Mouse (Mus musculus) gastrocnemius, postnatal 4 days (tissue): Measurements from ENCODE around the gene Myo1e. TPM values are rescaled to one million over a fixed set of nuclear protein-coding genes. Genes with fewer than 3 reads are reported as not detected.

ENCODE experiments used
- DNase-seq, 2 experiments: peaks; one replicate each; pipeline ENCODE4 v3.0.0; 2021 to 2022; ENCODE audit warnings: low spot score in 2 of 2, mixed read lengths in 2 of 2
- long read RNA-seq, 2 experiments: library from polyadenylated mRNA; stranded (forward); transcript quantifications; one replicate each; pipeline ENCODE4 v2.0.0; 2021
- total RNA-seq, 2 experiments: library from RNA; stranded (reverse); gene quantifications; 2 replicates each; pipeline ENCODE4 v1.2.3; 2021

The Myo1e gene
- 10 to 100 TPM; 27.9 to 34.7 TPM for total RNA-seq
- long read RNA-seq, experiment 1, full-length matches to known transcripts = 19 of 42 reads
- long read RNA-seq, experiment 1, partial matches to known transcripts = 17 of 42 reads
- long read RNA-seq, experiment 1, other reads (novel, unspliced or antisense) = 6 of 42 reads
- long read RNA-seq, experiment 2, full-length matches to known transcripts = 30 of 47 reads
- long read RNA-seq, experiment 2, partial matches to known transcripts = 12 of 47 reads
- long read RNA-seq, experiment 2, other reads (novel, unspliced or antisense) = 5 of 47 reads

DNA sequence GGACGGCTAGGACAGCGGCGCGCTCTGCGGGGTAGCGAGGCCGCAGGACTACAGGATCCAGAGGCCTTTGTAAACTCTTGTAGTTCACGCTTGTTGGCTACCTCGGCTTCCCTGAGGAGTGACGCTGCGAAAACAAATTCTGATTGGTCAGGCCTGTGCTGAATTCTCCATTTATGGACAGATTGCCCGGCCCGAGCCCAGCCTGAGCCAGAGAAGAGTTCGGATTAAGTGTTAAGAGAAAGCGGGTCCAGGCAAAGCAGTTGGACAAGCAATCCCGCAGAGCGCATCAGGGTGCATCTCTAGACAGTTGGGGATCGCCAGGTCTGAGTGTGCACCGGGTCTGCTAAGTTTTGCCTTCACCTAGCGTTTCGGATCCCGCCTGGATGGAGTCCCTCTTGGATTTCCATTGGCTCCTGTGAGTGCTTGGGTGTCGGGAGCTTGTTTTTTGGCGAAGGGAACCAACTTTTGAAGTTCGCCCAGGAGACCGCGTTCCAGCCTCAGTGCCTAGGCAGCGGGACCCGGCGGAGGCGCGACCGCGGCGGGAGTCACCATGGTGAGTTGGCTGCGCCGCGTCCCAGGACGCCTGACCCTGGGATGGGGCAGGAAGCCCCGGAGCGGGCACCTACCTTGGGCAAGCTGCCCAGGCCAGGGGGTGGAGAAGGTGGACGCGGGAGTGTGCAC is at the start of gene Myo1e:
Gene Myo1e, plus strand, starts transcription at position 200 of the 681 bp plus-strand sequence.
- peak; percentile 72 to 86 for DNase-seq

DNA sequence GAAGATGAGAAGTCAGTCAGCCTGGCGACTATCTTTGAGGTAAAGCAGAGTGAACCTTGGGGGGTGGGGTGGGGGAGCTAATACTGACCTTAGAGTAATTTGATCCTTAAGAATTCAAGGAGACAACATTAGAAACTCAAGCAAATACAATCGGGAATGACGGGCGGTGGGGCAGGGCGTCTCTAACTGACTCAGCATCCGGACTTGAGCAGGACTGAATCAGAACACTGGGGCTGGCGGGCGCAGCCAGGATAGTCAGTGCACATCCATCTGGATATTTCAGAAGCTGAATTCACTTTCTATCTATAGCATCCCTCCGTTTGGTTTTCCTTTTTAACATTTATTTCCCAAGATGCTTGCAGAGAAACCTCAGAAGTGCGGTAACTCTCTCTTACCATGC is 47.1 kb upstream of the Myo1e start:
- DNase-seq = no peak

DNA sequence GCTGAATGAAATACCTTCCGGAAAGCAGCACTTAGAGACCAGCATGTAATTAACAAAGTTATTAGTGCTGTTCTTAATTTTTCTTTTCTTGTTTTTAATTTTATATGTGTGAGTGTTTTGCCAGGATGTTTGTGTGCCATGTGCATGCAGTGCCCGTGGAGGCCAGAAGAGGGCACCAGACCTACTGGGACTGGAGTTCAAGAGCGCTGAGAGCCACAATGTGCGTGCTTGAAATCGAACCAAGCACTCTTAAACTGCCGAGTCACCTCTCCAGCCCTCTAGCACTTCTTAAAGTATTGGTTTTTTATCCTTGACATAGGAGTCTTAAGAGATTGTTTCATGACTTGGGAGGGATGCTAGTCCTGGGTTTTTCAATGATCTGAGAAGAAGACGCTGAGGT is 38.2 kb upstream of the Myo1e start:
- no peak for DNase-seq

DNA sequence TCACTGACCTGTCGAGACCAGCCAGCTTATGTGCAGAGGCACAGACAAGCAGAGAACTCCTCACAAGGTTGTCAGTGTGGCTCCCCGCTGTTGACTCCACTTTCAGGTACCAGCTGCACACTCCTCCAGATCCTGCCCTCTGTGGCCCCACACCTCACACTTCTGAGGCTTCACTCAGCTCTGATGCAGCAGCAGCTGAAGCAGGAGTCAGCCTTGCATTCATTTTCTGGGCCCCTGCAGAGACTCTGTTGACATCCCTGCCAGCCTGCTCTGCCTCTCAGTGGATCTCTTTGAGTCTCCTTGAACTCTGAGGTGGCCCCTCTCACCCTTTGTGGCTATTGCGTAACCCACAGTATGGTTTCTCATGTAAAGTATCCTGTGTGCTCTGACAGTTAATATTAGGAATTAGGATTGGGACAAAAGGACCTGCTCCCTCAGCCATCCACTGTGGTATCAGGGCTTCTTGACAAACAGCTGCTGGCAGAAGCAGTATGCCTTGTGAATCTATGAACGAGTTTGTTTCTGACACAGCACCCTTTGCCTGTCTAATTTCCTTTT is 32.8 kb upstream of the Myo1e start:
- DNase-seq = no peak

DNA sequence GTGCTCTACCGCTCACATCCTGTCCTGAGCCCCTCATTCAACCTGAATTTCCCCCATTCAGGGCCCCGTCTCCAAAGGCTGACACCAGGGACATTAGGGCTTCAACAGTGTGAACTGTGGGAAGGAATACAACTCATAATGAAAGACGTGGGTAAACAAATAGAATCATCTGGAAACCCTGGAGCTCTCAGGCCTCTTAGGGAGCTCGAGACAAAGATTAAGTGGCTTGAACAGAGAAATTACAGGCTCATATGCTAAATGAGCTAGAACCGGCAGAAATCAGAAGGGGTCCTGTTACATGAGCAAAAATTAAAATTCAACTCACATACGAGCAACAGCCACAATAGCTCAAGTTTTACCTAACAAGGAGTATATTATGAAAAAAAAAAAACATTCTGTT is 32.3 kb upstream of the Myo1e start:
- DNase-seq = no peak

DNA sequence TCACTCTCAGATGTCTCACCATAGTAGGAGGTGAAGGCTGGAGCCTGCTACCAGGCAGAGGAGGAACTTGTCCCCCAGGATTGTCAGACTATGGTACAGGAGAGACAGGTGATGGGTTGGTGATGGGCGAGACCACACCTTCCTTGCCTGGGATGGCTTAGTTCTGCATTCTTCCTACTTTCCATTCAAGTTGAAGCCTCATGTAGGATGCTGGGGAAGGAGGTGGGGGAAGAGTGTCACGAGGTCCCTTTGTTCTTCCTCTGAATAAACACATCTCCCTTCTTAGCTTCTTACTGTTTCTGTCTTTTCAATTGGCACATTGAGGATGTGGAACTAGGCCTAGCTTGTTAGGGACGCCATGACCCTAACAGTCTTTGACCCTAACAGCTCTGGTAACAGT is 30.9 kb upstream of the Myo1e start:
- DNase-seq = no peak

DNA sequence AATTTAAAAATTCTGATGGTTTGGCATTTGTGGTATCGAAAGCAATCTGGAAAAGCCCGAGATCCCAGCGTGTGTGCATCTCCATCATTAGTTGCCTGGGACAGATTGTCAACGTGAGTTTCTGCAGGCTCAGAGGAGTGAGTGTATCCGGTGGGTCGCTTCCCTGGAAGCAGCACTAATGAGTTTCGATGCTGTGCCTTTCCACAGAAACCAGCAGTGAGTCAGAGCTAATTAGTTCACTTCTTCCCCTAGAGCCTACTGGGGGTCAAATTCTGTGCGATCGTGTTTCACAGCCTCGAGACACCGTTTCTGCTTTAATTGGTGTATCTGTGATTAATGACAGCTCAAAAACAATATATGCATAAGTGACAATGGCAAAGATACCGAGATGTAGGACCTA is 25.4 kb upstream of the Myo1e start:
- no peak for DNase-seq

DNA sequence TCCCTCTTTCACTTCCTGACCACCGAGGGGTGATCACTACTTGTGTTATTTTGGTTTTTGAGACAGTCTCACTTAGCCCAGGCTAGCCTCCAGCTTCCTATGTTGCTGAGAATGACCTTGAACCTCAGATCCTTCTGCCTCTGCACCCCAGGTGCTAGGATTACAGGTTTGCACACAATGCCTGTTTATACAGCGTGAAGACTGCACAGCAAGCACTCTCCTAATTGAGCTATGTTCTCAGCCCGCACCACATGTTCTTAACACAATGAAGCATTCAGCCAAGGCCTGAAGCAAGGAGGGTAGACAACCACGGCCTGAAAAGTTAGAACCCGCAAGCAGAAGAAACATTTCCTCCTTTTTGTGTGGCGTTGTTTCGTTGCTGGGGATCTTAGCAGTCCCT is 24.5 kb upstream of the Myo1e start:
- DNase-seq = no peak

DNA sequence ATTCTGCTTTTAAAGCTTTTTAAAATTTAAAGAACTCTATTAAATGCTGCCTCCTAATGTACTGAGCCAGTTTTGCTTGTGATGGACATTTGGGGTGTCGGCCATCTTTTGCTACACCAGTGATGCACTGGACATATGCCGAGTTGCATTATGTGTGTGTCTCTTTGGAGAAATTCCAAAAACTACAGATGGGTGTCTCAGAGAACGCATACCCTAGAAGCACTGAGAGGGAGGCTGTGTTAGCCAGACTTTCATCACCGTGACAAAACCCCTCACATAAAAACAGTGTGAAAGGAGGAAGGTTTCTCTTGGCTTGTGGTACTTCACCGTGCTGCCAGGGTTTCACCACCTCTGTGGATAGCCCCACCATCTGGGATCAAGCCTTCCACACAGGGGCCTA is 14.8 kb upstream of the Myo1e start:
- no peak for DNase-seq

DNA sequence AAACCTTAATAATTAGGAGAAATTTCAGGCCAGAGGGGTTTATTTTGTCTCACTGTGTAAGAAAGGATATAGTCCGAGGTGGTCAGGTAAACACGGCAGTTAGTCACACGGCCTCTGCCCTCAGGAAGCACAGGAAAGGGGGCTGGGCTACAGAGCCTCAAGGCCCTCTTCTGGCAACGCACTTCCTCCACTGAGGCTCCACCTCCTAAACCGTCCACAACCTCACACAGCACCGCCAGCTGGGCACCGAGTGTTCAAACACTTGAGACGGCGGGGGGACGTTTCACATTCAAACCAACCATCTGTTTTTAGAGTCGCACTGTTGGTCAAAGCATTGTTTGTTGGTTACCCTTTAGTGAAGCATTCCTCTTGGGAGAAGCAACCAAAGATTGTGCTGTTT is 12.5 kb upstream of the Myo1e start:
- DNase-seq = no peak

DNA sequence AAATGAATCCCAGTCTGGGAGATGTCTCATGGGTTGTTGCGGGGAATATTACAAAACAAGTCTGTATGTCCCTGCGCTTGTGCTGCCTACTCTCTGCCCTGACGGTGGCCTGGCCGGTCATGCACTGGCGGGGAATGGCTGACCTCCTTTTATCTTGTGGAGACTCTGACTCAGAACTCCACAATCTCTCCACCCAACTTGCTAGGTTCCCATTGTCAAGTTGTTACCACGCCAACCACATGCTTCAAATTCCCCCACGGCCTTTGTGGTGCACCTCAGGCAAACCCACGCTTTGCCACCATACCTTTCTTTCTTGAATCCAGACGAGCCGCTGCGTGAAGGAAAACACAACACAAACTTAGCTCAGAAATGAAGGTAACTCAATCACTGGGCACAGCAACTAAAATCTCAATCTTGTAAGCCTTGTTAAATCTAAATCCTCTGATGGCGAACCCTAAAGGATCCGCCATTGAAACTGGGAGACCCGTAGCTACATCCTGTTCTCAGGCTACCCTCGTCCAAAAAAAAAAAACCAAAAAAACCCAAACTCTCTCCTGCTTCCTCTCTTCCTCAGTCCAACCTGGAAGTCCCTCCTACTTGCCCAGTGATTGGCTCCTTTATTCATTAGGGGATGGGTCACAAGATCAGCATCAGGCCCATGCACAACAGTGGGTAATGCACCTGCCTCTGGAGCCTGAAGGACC is 10.0 kb upstream of the Myo1e start:
- DNase-seq = no peak

DNA sequence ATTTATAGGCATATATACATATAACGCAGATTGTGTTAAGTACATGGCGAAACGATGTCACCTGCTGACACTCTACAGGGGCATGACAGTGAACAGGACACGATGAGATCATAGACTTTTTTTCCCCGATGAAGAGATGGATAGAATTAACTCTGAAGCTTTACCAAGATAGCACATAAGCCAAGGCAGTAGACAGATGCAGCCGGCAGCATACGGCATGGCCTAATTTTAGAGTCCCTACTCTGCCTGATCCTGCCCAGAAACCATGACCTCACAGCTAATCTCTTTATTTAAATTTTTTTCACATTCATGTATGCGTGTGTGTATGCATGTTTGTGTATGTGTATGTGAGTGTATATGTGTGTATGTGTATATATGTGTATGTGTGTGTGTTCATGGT is 9.2 kb upstream of the Myo1e start:
- no peak for DNase-seq

DNA sequence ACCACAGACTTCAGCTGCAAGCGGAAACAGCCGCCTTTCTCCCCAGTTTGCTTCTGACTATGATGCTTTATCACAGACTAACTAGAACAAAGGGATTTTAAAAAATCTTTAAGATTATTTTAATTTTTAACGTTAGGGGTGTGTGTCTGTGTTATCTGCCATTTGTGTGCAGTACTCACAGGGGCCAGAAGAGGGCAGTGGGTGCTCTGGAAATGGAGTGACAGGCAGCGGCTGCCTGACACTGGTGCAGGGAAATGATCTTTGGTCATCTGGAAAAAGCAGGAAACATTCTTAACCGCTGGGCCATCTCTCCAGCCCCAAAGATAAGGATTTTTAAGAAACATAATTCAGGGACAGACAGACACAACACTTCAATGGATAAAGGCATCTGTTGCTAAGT is 4.4 kb upstream of the Myo1e start:
- DNase-seq = peak in 1 of 2 experiments; percentile 38

DNA sequence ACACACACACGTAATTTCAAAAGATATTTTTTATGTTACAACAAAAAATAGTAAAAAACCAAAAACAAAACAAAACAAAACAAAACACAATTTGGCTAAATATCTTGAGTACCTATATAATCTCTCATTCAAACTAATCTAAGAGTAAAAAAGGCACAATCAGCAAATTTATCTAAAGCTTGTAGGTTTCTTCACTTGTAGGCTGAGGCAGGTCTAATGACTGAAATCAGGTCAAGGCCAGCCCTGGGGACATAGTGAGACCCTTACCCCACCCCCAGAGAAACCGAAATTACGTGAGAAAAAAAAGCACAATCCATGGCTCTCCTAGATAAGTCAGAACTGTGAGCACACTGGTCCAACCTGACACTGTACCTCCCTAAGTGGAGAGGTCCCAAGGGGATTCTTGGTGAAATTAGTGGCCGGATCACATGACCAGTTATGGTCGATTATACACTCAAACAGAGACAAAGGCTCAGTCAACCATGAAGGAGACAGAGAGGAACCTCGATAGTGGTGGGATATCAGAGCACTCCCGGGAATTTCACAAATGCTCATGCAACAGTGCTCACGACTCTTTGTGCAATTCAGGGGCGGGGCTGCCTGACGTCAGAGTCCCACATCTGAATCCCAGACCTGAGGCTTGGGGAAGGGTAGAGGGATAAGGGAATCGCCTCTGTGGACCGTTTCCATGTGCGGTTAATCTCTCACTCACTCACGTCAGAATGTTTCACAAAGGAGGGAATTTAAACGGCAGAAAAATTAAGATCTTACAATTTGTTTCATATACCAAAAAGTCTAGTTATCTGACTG is 3.7 kb upstream of the Myo1e start:
- DNase-seq = no peak

DNA sequence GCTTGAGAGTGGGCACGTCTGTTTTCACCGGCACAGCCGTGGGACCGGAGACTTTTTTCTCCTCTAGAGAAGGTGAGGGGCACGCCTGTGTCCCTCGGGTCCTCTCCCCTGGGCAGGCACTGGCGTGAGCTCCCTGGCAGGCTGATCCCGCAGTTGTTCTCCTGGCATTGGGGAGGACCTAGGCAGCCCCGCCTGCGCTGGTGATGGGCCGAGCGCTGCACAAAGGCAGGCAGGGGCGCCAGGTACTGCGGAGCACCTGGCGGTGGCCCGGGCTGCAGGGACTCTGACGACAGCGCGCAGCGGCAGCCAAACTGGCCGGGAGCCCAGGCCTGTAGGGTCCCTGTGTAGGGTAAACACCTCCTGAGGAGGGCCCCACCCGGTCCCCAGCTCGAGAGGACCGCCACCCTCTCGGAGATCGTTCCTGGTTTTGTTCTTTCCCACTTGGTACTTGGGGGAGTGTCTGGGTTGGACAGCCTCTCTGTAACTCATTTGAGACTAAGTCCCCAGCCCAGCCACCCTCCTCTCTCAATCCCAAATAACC is 901 bp downstream of the Myo1e start:
- DNase-seq = peak; percentile 47 to 51

DNA sequence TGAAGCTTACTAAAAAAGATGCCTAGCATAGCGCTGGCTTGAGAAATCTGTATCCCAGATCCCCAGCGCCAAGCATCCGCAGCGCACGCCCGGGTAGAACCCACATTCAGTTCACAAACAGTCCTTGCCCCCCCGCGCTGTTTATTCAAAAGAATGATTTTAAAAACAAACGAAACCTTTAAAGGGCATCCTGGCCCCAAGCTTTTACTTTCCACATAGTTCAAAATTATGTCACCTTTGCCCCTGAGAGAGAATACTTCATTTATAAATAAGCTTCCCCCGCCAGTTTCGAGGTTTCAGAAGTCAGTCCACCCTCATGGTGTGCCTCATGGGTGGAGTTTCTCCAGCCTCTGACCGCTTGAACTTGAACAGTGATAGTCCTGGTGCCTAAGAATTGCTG is 1.6 kb downstream of the Myo1e start:
- DNase-seq = no peak

DNA sequence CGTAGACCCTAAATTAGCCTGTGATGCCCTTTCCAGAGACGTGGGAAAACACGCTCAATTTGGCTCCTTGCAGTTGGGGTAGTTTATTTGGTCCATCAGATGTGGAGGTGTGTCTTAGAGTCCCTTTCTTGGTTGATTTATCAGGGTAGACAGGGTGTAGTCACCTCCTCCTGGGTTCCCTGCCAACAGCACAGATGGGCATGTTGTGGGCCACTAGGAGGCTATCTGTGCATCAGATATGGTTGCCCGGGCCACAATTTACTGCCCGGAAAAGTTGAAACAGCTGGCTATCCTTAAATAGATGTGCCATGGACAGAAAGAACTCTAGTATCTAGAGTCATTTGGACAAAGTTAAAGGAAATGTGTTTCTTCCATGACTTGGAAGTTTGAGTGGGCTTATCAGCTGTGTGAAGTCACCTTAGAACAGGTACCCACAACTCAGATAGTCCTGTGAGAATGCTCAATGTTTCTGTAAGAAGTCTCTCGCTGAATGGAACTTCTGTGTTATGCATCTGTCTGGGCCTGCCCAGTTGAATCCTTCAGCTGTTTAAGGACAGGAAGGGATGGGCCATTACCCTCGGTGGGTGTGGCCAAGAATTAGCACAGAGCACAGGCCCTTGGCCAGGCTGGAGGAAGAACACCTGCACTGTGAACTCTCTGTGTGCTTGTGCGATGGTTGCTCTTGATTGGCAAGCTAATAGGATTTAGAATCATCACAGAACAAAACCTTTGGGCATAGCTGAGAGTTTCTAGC is 2.3 kb downstream of the Myo1e start:
- DNase-seq = peak in 1 of 2 experiments; percentile 45

DNA sequence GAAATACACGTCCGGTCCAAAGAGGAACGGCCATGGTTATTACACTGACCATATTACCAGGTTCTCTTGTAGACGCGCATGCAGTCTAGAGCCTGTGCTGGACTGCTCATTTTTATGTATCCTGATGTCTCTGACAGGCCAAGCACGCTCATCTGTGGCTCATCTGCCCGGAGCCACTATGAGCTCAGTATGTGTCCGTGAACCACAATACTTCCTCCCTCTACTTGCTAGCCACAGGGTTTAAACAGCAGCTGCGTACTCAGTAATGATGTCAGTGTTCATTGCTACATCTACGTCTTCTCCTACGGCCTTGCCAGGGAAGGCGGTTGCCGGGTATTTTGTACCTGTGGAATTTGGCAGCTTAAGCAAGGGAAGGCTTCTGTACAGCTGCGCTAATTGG is 4.5 kb downstream of the Myo1e start:
- DNase-seq = no peak

DNA sequence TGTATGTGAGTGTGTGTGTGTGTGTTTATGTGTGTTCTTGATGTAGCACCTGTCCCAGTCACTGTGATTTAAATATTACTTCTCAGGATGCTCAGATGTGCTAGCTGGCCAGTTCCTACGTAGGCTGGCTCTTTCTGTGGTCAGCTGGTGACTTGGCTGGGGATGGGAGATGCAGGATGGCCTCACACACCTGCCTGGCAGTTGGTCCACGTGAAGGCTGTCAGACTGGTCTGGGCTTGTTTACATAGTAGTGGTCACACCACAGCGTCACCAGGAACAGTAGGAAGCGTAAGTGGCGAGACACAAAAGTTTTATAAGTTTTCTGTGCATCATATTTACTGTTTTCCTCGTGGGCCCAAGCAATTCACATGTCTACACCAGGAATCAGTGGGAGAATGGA is 9.4 kb downstream of the Myo1e start:
- DNase-seq = no peak

DNA sequence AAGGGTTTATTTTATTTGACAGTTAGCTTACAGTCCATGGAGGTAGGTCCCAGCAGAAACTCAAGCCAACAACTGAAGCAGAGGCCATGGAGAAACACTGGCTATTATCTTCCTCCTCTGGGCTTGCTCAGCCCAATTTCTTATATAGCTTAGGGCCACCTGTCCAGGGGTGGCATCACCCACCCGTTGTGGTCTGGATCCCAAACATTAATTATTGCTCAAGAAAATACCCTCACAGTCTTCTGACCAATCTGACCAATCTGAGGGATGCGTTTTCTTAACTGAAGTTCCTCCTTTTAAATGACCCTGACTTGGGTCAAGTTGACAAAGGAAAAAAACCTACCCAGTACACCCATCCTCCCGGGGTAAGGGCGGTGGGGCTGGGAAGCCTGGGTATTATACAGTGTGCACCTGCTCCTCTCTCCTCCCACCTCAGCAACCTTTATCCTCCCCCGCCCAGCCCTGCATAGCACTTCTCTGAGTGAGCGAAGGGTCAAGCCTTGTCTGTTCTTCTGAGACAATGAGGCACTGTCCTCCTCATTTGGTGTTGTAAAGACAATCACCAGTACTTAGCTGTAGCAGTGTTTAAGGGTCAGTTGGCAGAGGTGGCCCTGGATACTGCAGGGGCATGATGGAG is 12.3 kb downstream of the Myo1e start:
- no peak for DNase-seq
